In genomic region chr17:74288626-74289025, GRCm38 (mm10) we compare ENCODE assay signal across 20 mouse cellular contexts. TPM values are rescaled to one million over a fixed set of nuclear protein-coding genes. Genes with fewer than 3 reads are reported as not detected.
A peak's percentile ranks its signal among the peaks of the same experiment; 100 is the strongest.
DNase-seq lines count a peak whose midpoint lies in the region; ATAC-seq and TF ChIP-seq lines count a peak whose summit lies in the region.
"Had no signal": no experiment of that assay in that cellular context is flagged by ENCODE, and none has a peak within 500 bp of the region (broad histone marks: within the 10 kb centered on the region; RNA-seq: fewer than 3 reads in every experiment).

No protein-coding gene starts in this region.

- no peak for ATAC-seq in heart, embryonic 11.5 days (replicated peaks; ENCODE audit: insufficient number of reproducible peaks, low FRiP score, low TSS enrichment)
- ATAC-seq in liver, embryonic 13.5 days (ENCODE audit: low read depth), result no peak
- no peak for ATAC-seq in liver, embryonic 11.5 days (replicated peaks; ENCODE audit: low FRiP score)
- ATAC-seq: CD4-positive, CD25-positive, alpha-beta regulatory T cell, adult 4 months; forebrain, embryonic 15.5 days had no signal

- H3K27ac ChIP-seq in heart, embryonic 11.5 days (ENCODE audit: low read depth, low read length), result peak overlapping the region; percentile 18; the same call in 1 of the 2 replicates
- 0 out of 2 replicates have a peak overlapping the region, but pooled peaks have one; percentile 1 for H3K27ac ChIP-seq in liver, embryonic 13.5 days
- no peak overlapping the region for H3K27ac ChIP-seq in liver, embryonic 11.5 days (ENCODE audit: low read depth, low read length)
- H3K27ac ChIP-seq: embryonic facial prominence, embryonic 13.5 days; forebrain, embryonic 15.5 days; hindbrain, embryonic 14.5 days; midbrain, embryonic 12.5 days; neural tube, embryonic 15.5 days had no signal

- H3K9ac ChIP-seq in heart, embryonic 11.5 days (ENCODE audit: low read depth, low read length), result no peak overlapping the region
- no peak overlapping the region for H3K9ac ChIP-seq in liver, embryonic 13.5 days
- H3K9ac ChIP-seq in liver, embryonic 11.5 days (ENCODE audit: low read depth, low read length), result no peak overlapping the region
- H3K9ac ChIP-seq: embryonic facial prominence, embryonic 13.5 days; forebrain, embryonic 15.5 days; hindbrain, embryonic 14.5 days; midbrain, embryonic 12.5 days; neural tube, embryonic 15.5 days had no signal

- H3K79me2 ChIP-seq in myocyte (ENCODE audit: control insufficient read depth, insufficient read depth), result peaks cover 95% of the 10 kb centered on the region

- peaks cover 19% of the 10 kb centered on the region; the same call in 1 of the 2 replicates for H3K4me1 ChIP-seq in heart, embryonic 11.5 days (ENCODE audit: control insufficient read depth, insufficient read depth, low read length)
- H3K4me1 ChIP-seq in liver, embryonic 13.5 days (replicated peaks), result peaks cover 89% of the 10 kb centered on the region
- peaks cover 41% of the 10 kb centered on the region for H3K4me1 ChIP-seq in liver, embryonic 11.5 days (replicated peaks; ENCODE audit: control insufficient read depth, insufficient read depth, low read length)

- TF ChIP-seq POLR2A in myocyte (IDR thresholded peaks at IDR 0.05; ENCODE audit: insufficient read length, low read depth), result no peak

- H3ac ChIP-seq in myocyte (ENCODE audit: control insufficient read depth, insufficient read length), result no peak overlapping the region

- 55% methylated on average over 2 of the region's 2 CpGs for WGBS in heart, embryonic 11.5 days (ENCODE audit: insufficient replicate concordance)
- WGBS in liver, embryonic 13.5 days (ENCODE audit: insufficient replicate concordance), result 77% methylated on average over 2 of the region's 2 CpGs
- WGBS in liver, embryonic 11.5 days, result 74% methylated on average over 2 of the region's 2 CpGs

- DNase-seq in heart, postnatal 14 days, result no peak
- no peak for DNase-seq in liver, embryonic 13.5 days
- no peak for DNase-seq in liver, embryonic 11.5 days (ENCODE audit: low spot score)
- peak; percentile 80 for DNase-seq in adrenal gland, adult 8-10 months
- DNase-seq in cerebellum, postnatal 25 days, result no peak
- no peak for DNase-seq in urinary bladder, postnatal 25 days (ENCODE audit: low spot score)
- DNase-seq: cerebellum, adult 11 months; cerebellum, postnatal 10 days; kidney, postnatal 4 days; layer of hippocampus, adult 9-11 months; lung, postnatal 10 days; thymus, postnatal 25 days had no signal

- no peaks in the 10 kb centered on the region for H3K9me3 ChIP-seq in heart, embryonic 11.5 days (replicated peaks; ENCODE audit: control insufficient read depth, low read length)
- no peaks in the 10 kb centered on the region for H3K9me3 ChIP-seq in liver, embryonic 13.5 days (replicated peaks)
- no peaks in the 10 kb centered on the region for H3K9me3 ChIP-seq in liver, embryonic 11.5 days (ENCODE audit: control insufficient read depth, low read length)
- H3K9me3 ChIP-seq: embryonic facial prominence, embryonic 13.5 days; forebrain, embryonic 15.5 days; midbrain, embryonic 12.5 days; neural tube, embryonic 15.5 days had no signal

- no peak overlapping the region for H3K4me2 ChIP-seq in heart, embryonic 11.5 days
- no peak overlapping the region for H3K4me2 ChIP-seq in liver, embryonic 13.5 days
- H3K4me2 ChIP-seq in liver, embryonic 11.5 days, result no peak overlapping the region
- H3K4me2 ChIP-seq in myocyte (ENCODE audit: low read depth), result peak overlapping the region; percentile 20
- H3K4me2 ChIP-seq: embryonic facial prominence, embryonic 13.5 days; forebrain, embryonic 15.5 days; hindbrain, embryonic 14.5 days; midbrain, embryonic 12.5 days; neural tube, embryonic 15.5 days had no signal

- no peaks in the 10 kb centered on the region for H3K27me3 ChIP-seq in heart, embryonic 11.5 days (ENCODE audit: control insufficient read depth, insufficient read depth, low read length)
- no peaks in the 10 kb centered on the region for H3K27me3 ChIP-seq in liver, embryonic 13.5 days
- no peaks in the 10 kb centered on the region for H3K27me3 ChIP-seq in liver, embryonic 11.5 days (replicated peaks; ENCODE audit: control insufficient read depth, insufficient read depth, low read length)
- H3K27me3 ChIP-seq in myocyte (ENCODE audit: control insufficient read depth, insufficient read depth, insufficient read length), result no peaks in the 10 kb centered on the region
- H3K27me3 ChIP-seq: embryonic facial prominence, embryonic 13.5 days; forebrain, embryonic 15.5 days; midbrain, embryonic 12.5 days; neural tube, embryonic 15.5 days had no signal

- no peaks in the 10 kb centered on the region for H3K36me3 ChIP-seq in heart, embryonic 11.5 days (ENCODE audit: control insufficient read depth, insufficient read depth, low read length)
- peaks cover 17% of the 10 kb centered on the region for H3K36me3 ChIP-seq in liver, embryonic 13.5 days
- H3K36me3 ChIP-seq in liver, embryonic 11.5 days (ENCODE audit: control insufficient read depth, insufficient read depth, low read length), result peaks cover 10% of the 10 kb centered on the region; the same call in 1 of the 2 replicates
- no peaks in the 10 kb centered on the region for H3K36me3 ChIP-seq in myocyte (ENCODE audit: control insufficient read depth, insufficient read depth)
- H3K36me3 ChIP-seq: forebrain, embryonic 15.5 days had no signal

- H3K4me3 ChIP-seq in heart, embryonic 11.5 days (ENCODE audit: low read depth, low read length), result no peak overlapping the region
- no peak overlapping the region for H3K4me3 ChIP-seq in liver, embryonic 13.5 days (replicated peaks)
- H3K4me3 ChIP-seq in liver, embryonic 11.5 days (ENCODE audit: low read depth, low read length), result no peak overlapping the region
- H3K4me3 ChIP-seq in myocyte, result no peak overlapping the region
- H3K4me3 ChIP-seq: embryonic facial prominence, embryonic 13.5 days; forebrain, embryonic 15.5 days; midbrain, embryonic 12.5 days; neural tube, embryonic 15.5 days had no signal

- intact Hi-C loops in heart, postnatal 14 days (cut with DNase I), result no loop called here

TF ChIP-seq in myocyte, 11 proteins besides CTCF, POLR2A, EP300 and RAD21:
- no peak for TF ChIP-seq USF1 (IDR thresholded peaks at IDR 0.05; ENCODE audit: low read depth)
- TF ChIP-seq MYOD1 (IDR thresholded peaks at IDR 0.05; ENCODE audit: control insufficient read depth in 1 of 3, insufficient read length in 2 of 3, low read depth in 2 of 3), result no peak
- TF ChIP-seq E2F4 (IDR thresholded peaks at IDR 0.05; ENCODE audit: insufficient read depth), result no peak
- no peak for TF ChIP-seq SRF (IDR thresholded peaks at IDR 0.05; ENCODE audit: control insufficient read depth, insufficient read length, low read depth)
- no peak for TF ChIP-seq TCF12 (IDR thresholded peaks at IDR 0.05; ENCODE audit: insufficient read depth, poor library complexity, severe bottlenecking)
- no peak for TF ChIP-seq CEBPB (IDR thresholded peaks at IDR 0.05; ENCODE audit: insufficient read depth, poor library complexity, severe bottlenecking)
- TF ChIP-seq TCF3 (IDR thresholded peaks at IDR 0.05; ENCODE audit: insufficient read length, low read depth), result no peak

RNA-seq across cellular contexts. Expression of gene Memo1, which starts 6.7 kb away (rescaled TPM):
- polyA plus RNA-seq in heart, embryonic 11.5 days (2014; fragmentation: Nextera tagmentation; extraction: Ambion mirVana), result 79.6 and 85.3 TPM in 2 replicates
- 10 to 100 TPM; 62.6 to 68.7 TPM for total RNA-seq in heart, postnatal 14 days (2021)
- 108 and 111 TPM in 2 replicates for polyA plus RNA-seq in liver, embryonic 13.5 days (2015; fragmentation: Nextera tagmentation; extraction: Ambion mirVana)
- 127 and 139 TPM in 2 replicates for polyA plus RNA-seq in liver, embryonic 11.5 days (2014; fragmentation: Nextera tagmentation; extraction: Ambion mirVana)
- total RNA-seq in adrenal gland, adult 8-10 months (2022), result 10 to 100 TPM; 86.6 to 96.8 (median 91.1) TPM
- 71.2 TPM for polyA plus RNA-seq in myocyte (2012; fragmentation: generic; extraction: Trizol)

RNA-seq across cellular contexts. Expression of gene Dpy30, which starts 35.1 kb away (rescaled TPM):
- 200 and 209 TPM in 2 replicates for polyA plus RNA-seq in heart, embryonic 11.5 days (2014; fragmentation: Nextera tagmentation; extraction: Ambion mirVana)
- total RNA-seq in heart, postnatal 14 days (2021), result 10 to 100 TPM; 50.1 to 51.6 TPM
- polyA plus RNA-seq in liver, embryonic 13.5 days (2015; fragmentation: Nextera tagmentation; extraction: Ambion mirVana), result 198 and 225 TPM in 2 replicates
- 264 and 272 TPM in 2 replicates for polyA plus RNA-seq in liver, embryonic 11.5 days (2014; fragmentation: Nextera tagmentation; extraction: Ambion mirVana)
- total RNA-seq in adrenal gland, adult 8-10 months (2022), result 10 to 100 TPM; 65.1 to 81.0 (median 68.4) TPM
- polyA plus RNA-seq in myocyte (2012; fragmentation: generic; extraction: Trizol), result 57.9 TPM

RNA-seq across cellular contexts. Expression of gene Spast, which starts 50.2 kb away (rescaled TPM):
- 16.2 and 17.5 TPM in 2 replicates for polyA plus RNA-seq in heart, embryonic 11.5 days (2014; fragmentation: Nextera tagmentation; extraction: Ambion mirVana)
- total RNA-seq in heart, postnatal 14 days (2021), result 10 to 100 TPM; 29.3 to 33.2 TPM
- 6.2 and 6.4 TPM in 2 replicates for polyA plus RNA-seq in liver, embryonic 13.5 days (2015; fragmentation: Nextera tagmentation; extraction: Ambion mirVana)
- 15.8 and 17.7 TPM in 2 replicates for polyA plus RNA-seq in liver, embryonic 11.5 days (2014; fragmentation: Nextera tagmentation; extraction: Ambion mirVana)
- 10 to 100 TPM; 24.4 to 32.9 (median 26.3) TPM for total RNA-seq in adrenal gland, adult 8-10 months (2022)
- polyA plus RNA-seq in myocyte (2012; fragmentation: generic; extraction: Trizol), result 14.3 TPM
